Mouse (Mus musculus) gastrocnemius, adult 2 months (tissue): ENCODE results near the gene Ttpal. TPM values are rescaled to one million over a fixed set of nuclear protein-coding genes. Genes with fewer than 3 reads are reported as not detected.

Source experiments
- DNase-seq: peaks from one replicate; pipeline ENCODE4 v3.0.0; 2022
- H3K27ac ChIP-seq: fragments of 200-600 bp; 2 replicates; pipeline ENCODE4 v1.8.1; 2022; ENCODE audit warnings: mild to moderate bottlenecking
- H3K4me3 ChIP-seq: fragments of 200-600 bp; 2 replicates; pipeline ENCODE4 v1.8.1; 2022; ENCODE audit warnings: mild to moderate bottlenecking, moderate library complexity
- CTCF ChIP-seq: fragments of 200-600 bp; IDR thresholded peaks from 2 replicates; pipeline ENCODE4 v1.8.1; 2022; ENCODE audit warnings: antibody characterized with exemption, mild to moderate bottlenecking, moderate library complexity
- intact Hi-C: fragments of 180-260 bp; cut with DNase I; formaldehyde crosslinking; loops from one replicate; pipeline ENCODE4 v1.15.1; 2025
- total RNA-seq, 2 experiments: library from RNA; stranded (reverse); gene quantifications; 2 replicates each; pipeline ENCODE4 v1.2.3; 2021

The Ttpal gene
- total RNA-seq, 2 experiments from 2014 or later, result 3.4 to 5.3 TPM

GRCm38 (mm10) chr2:163659431-163659830 is 57.3 kb downstream of the Ttpal start:
- intact Hi-C loops, result loop anchor here (10.0 kb wide), 1 partner anchor 125 kb away; no protein-coding TSS in a partner anchor
- no peak for TF ChIP-seq CTCF
- DNase-seq, result no peak
- H3K4me3 ChIP-seq, result peak overlapping the region; percentile 88
- H3K27ac ChIP-seq, result peak overlapping the region; percentile 95

- intact Hi-C loops, result no loop called here
- Histone ChIP-seq H3K4me3 (no peak overlapping the region), H3K27ac (peak overlapping the region; percentile 95)
- TF ChIP-seq CTCF, result no peak
- DNase-seq, result no peak
Measured at GRCm38 (mm10) chr2:163660103-163660701, 58.1 kb downstream of the Ttpal start.

GRCm38 (mm10) chr2:163661371-163661850 is 59.3 kb downstream of the Ttpal start:
- Histone ChIP-seq H3K27ac (peak overlapping the region; percentile 95), H3K4me3 (peak overlapping the region; percentile 54)
- intact Hi-C loops, result no loop called here
- DNase-seq, result peak; percentile 66
- TF ChIP-seq CTCF, result no peak

GRCm38 (mm10) chr2:163662076-163662475 is 60.0 kb downstream of the Ttpal start:
- H3K4me3 ChIP-seq, result peak overlapping the region; percentile 54
- TF ChIP-seq CTCF, result no peak
- no peak for DNase-seq
- H3K27ac ChIP-seq, result peak overlapping the region; percentile 95
- intact Hi-C loops, result no loop called here

- TF ChIP-seq CTCF, result no peak
- peak overlapping the region; percentile 95 for H3K27ac ChIP-seq
- no peak for DNase-seq
- no peak overlapping the region; the same call in 1 of the 2 replicates for H3K4me3 ChIP-seq
- intact Hi-C loops, result no loop called here
Measured at GRCm38 (mm10) chr2:163662698-163663221, 60.6 kb downstream of the Ttpal start.

GRCm38 (mm10) chr2:163663930-163664329 is 61.8 kb downstream of the Ttpal start:
- no peak for DNase-seq
- Histone ChIP-seq H3K4me3 (no peak overlapping the region), H3K27ac (peak overlapping the region; percentile 95)
- TF ChIP-seq CTCF, result no peak
- intact Hi-C loops, result no loop called here

- H3K27ac ChIP-seq, result no peak overlapping the region
- DNase-seq, result no peak
- no peak overlapping the region for H3K4me3 ChIP-seq
- no peak for TF ChIP-seq CTCF
- intact Hi-C loops, result no loop called here
Measured at GRCm38 (mm10) chr2:163667045-163667444, 64.9 kb downstream of the Ttpal start.

Other genes starting within 250 kb of the Ttpal start
- 100 to 1,000 TPM; 424 to 437 TPM for gene Jph2, start 204.3 kb upstream of the Ttpal start, total RNA-seq
- gene Oser1, start 177.6 kb upstream of the Ttpal start, total RNA-seq, result 10 to 100 TPM; 32.4 to 38.2 TPM
- gene Gdap1l1, start 163.8 kb upstream of the Ttpal start, total RNA-seq, result not detected
- gene Fitm2, start 129.7 kb upstream of the Ttpal start, total RNA-seq, result 100 to 1,000 TPM in 1 of 2 experiments, 10 to 100 TPM in 1; 73.8 to 106 TPM
- gene R3hdml, start 110.0 kb upstream of the Ttpal start, total RNA-seq, result not detected
- not detected for gene Hnf4a, start 95.5 kb upstream of the Ttpal start, total RNA-seq
- 100 to 1,000 TPM; 118 to 147 TPM for gene Serinc3, start 42.8 kb downstream of the Ttpal start, total RNA-seq
- 100 to 1,000 TPM in 1 of 2 experiments, 10 to 100 TPM in 1; 93.9 to 125 TPM for gene Pkig, start 56.1 kb downstream of the Ttpal start, total RNA-seq
- gene Ada, start 147.9 kb downstream of the Ttpal start, total RNA-seq, result under 1 TPM; 0.38 to 0.39 TPM
- 1 to 10 TPM in 1 of 2 experiments, under 1 TPM in 1; 0.87 to 1.8 TPM for gene Ccn5, start 218.5 kb downstream of the Ttpal start, total RNA-seq